Mouse (Mus musculus) frontal cortex, postnatal 14 days (tissue): ENCODE measurements around the gene Ucn2.

Experiments used
- DNase-seq, 2 experiments: peaks; one replicate each; pipeline ENCODE4 v3.0.0; 2022; ENCODE audit warnings: low spot score in 2 of 2

Gene Ucn2

DNA sequence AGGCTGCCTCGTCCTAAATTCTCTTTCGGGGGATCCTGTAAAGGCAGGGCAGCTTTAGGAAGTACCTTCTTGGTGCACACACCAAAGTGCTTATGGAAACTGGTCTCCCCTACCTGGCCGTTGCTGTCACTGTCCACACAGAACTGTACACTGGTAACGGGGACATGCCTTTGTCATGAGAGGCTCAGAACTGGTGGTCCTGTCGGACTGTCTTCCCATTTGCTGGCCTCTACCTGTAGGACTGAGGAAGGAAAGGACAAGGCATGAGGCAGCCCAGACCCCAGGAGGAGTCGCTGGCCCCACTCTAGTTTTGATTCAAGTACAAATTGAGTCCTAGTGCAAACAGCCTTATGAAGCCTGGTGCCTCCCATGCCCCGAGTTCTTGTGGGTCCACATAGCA, 45.2 kb downstream of the Ucn2 start:
- peak in 1 of 2 experiments; percentile 1 for DNase-seq

DNA sequence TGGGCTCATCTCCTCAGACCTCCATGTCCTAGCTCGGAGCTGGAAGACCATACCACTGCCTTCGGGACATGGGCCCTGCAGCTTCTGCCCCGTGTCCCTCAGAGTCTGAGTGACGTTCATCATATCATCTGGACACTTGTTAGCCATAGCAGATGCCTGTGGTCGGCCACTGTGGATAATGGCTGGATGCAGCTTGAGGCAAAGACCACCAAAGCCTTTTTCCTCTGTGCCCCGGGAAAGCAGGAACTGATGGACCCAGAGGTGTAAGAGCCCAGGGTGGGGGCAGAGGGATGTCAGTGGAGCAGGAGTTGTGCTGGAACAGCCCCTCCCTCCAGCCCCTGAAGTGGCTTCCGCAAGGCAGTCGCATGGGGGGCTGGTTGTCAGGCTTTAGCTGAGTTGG, 45.9 kb downstream of the Ucn2 start:
- no peak for DNase-seq

DNA sequence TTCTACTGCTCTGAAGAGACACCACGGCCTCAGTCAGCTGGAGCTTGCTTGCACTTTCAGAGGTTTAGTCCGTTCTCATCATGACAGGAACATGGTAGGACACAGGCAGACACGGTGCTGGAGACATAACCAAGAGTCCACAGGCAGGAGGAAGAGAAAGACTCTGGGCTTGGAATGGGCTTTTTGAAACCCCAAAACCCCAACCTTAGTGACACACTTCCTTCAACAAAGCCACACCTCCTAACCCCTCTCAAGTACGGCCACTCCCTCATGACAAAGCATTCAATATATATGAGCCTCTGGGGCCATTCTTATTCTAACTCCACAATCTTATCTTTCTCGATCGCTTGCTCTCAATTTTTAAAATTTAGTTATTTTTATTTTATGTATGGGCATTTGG, 46.6 kb downstream of the Ucn2 start:
- DNase-seq, result no peak
